Mouse (Mus musculus) gastrocnemius, postnatal 4 days (tissue): ENCODE measurements at regions not wholly inside any gene's neighbourhood (a gene's known extent, or its start where the extent isn't known, plus 50 kb on each side); places are given as distances from the start of the nearest gene placed in this dataset.

ENCODE experiments used
- DNase-seq, 2 experiments: peaks; one replicate each; pipeline ENCODE4 v3.0.0; 2021 to 2022; ENCODE audit warnings: low spot score in 2 of 2, mixed read lengths in 2 of 2

GRCm38 (mm10) chr13:56350705-56351400 is 54.5 kb upstream of the Cxcl14 start:
- no peak for DNase-seq

GRCm38 (mm10) chr13:56351401-56351735 is 55.0 kb upstream of the Cxcl14 start:
- no peak for DNase-seq

DNA sequence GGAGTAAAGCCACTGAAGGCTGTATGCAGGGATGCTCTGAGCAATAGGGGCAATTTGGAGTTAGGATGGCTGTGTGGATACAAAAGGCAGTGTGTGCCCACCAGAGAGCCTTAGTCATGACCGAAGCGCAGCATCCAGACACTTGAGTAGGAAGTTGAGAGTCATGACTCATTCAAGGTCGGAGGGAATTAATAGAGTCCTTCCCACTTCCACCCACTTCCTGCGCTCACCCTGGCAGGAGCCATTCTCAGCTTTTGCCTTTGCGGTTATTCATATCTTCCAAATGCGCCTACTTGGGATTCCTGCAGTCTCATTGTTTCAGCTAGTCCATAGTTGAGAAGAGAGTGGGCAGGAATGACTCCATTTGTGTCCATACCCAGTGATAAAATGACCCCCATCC is 56.1 kb upstream of the Cxcl14 start:
- no peak for DNase-seq

DNA sequence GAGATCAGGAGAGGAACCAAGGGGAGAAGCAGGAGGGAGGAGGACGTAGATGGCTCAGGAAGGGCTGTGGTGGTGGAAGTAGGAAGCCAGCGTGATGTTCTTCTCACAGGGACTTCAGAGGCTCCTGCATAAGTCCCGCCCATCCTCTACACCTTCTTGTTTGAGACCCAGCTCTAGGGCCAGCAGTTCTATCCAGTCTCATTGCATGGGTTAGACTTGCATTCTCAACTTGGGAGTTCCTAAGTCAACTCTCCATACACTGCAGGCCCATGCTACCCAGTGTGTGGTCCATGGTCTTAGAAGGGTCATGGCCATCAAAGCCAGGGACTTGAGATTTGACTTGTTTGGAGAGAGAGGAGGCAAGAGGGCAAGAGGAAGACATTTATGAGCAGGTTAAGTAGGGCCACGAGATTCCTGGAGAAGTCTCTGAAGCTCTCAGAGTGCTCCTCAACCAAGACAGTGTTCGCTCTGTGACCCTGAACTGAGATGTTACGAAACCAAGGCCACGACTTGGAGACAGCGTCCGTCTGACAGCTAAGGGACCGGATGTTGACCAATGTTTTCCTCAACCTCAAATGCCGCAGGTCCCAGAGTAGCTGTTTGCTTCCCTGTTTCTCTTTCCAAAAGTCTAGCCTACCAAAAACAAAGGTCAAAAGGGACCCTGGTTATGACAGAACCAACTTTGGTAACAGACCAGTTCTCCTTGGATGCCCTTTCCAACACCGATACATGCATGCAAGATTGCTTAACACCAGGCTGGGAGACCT is 56.7 kb upstream of the Cxcl14 start:
- no peak for DNase-seq

DNA sequence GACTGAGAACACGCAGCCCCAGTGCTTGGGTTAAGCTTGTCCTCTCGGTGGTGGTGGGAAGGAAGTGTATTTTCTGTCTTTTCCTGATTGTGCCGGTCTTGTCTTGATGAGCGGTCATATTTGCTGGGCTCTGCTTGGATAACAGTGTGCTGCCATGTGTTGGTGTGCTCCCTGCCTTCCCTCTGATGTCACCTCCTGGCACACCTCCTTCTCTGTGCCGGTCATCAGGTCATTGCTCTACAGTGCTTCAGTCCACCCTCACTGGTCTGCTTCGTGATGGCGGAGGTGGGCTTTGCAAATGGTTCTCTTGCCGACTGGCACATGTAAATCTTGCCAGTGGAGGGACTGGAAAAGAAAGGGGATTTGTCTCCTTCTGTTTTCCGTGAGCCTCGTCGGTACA is 57.6 kb upstream of the Cxcl14 start:
- no peak for DNase-seq

- no peak for DNase-seq
Observed at GRCm38 (mm10) chr13:56354630-56355029, 58.3 kb upstream of the Cxcl14 start.

GRCm38 (mm10) chr13:56356999-56357398 is 60.6 kb upstream of the Cxcl14 start:
- DNase-seq = no peak

DNA sequence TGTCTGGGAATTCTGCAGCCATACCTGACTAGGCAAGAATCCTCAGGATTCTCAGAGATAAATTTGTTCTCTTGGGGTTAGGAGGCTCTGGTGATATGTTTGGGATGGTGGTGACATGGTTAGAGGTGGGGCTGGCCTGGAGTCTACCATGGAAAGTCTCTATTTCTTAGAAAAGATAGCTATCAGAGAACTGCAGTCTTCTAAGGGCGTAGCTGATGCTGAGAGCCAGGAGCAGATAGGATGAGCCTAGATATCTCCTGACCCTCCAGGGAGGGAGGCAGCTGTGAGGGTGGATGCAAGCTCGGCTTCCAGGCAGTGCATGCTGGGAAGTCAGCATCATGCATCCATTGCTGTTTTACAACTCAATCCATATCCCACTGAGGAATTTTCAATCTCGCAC is 61.6 kb upstream of the Cxcl14 start:
- DNase-seq = no peak

- no peak for DNase-seq
Observed at GRCm38 (mm10) chr13:56358827-56359226, 62.5 kb upstream of the Cxcl14 start.

DNA sequence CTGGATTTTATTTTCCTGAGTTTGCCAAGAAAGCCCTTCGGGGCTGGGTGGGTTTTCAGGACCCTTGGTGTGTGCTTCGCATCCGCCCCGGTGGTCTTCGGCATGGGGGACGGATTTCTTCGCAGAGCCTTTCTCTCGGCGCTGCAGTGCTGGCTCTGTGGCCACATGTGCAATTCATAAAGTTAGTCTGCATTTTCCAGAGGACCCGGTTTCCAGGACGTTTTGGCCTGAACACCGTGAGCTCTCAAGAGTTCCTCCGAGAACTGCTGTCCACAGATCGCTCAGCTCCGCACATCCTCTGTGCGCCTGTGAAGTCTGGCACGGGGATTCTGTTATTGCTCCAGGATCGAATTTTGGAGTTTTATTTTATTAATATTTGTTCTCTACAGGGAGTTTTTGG is 63.2 kb upstream of the Cxcl14 start:
- DNase-seq = peak in 1 of 2 experiments; percentile 22

DNA sequence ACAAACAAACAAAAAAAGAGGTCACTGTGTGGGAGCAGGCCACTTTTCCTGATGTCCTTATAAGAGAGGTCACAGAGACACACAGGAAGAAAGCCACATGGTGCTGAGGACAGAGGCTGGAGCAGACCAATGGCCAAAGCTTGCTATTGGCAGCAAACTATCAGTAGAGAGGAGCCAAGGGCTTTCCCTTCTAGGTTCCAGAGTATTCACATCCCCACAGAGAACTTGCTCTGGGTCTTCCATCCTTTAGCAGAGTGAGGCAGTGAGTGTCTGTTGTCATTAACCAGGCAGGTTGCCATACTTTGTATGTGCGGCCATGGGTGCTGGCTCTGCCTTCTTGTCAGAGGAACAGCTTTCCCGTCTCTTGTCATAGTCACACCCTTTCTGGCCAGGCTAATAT is 64.5 kb upstream of the Cxcl14 start:
- no peak for DNase-seq

DNA sequence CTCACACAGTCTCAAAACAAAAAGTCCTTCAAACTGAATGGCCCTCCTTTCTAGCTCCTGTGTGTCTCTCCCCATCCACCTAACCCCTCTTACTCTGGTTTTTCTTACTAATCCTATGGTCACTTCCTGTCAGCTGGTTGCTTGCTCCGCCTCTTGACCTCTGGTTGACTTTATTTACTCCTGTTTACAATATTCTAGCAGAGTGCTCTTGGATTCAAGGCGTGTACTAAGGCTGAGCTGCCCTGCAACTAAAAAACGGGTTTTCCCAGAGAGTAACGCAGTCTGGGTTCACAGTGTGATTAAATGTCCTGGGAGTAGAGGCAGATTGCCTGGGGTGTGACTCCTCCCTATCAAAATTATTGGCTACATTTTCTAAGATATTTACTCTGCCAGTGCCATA is 64.2 kb upstream of the Gm3045 start:
- DNase-seq = no peak

DNA sequence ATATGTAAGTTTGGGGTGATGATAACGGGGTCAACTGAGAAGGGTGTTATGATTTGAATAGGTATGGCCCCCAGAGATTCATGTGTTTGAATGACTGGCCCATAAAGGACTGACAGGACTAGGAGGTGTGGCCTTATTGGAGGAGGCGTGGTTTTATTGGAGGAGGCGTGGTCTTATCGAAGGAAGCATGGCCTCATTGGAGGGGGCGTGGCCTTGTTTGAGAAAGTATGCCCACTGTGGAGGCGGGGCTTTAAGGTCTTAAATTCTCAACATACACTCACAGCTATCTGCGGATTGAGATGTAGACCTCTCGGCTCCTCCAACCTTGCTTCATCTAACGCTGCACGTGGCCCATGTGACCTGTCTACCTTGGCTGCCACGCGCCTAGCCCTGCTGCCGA is 63.7 kb upstream of the Gm3045 start:
- DNase-seq = no peak

DNA sequence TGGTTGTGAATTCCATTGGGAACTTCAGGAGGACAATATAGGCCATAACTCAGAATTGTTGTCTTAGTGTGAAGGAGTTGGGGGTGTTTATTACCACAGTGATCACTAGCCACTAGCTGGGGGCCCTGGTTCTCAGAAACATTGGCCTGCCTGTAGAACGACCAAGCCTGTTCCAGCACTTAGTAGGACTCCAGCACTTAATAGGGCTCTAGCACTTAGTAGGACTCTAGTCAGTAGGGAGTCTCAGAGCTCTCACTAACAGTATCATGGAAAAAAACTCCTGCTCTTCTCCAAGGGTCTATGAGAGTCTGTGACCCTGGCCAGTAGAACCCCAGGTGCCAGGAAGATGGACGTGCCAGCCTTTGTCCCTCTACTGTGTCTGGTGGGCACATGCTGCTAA is 56.8 kb upstream of the Gm3045 start:
- no peak for DNase-seq

DNA sequence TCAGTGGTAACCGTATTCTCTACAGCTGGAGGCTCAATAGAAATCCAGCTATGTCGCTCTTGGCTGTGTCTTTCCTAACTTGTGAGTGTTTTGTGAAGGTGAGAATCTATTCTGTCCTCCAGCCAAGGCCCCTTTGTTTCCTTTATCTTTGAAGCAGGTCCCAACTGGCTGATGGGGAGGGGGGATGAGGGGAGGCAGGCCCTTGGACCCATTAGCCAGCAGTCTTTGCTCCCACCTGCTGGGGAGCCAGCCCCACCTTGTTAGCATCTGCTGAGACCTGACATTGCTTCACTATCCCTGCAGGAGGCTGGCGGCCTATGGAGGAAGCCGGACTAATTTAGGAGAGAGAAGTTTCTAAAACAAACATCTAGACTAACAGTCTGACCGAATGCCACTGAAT is 55.0 kb upstream of the Gm3045 start:
- DNase-seq = no peak

DNA sequence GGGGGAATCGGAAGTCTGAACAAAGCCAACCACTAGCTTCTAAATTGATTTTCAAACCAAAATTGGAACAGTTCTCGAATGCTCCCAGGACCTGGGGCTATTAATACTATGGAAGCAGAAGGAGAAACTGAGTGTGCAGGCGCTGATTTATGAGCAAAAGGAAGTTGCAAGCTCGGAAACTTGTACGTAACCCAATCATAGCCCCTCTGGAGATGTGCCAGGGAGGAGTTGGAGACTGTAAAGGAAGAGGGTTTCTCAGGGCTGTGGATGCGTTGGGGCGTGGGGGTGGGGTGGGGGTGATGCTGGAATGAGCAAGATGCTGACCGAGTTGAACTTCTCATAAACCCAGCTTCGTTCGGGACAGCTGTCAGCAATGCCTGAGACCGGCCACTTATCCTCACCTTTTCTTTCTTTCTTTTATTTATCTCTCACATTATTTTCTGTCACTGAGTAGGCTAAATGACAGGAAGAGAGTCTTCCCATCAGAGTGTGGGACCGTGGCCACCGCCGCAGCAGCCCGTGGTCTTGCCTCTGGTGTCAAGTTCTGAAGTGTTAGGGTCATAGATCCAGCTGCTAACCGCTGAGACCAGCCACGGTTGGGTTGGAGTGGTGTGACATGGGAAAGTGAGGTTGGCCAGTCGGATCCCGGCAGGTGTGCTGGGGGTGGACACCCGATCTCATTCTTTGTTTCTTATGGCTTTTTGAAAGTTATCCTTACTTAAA is 54.2 kb upstream of the Gm3045 start:
- no peak for DNase-seq

DNA sequence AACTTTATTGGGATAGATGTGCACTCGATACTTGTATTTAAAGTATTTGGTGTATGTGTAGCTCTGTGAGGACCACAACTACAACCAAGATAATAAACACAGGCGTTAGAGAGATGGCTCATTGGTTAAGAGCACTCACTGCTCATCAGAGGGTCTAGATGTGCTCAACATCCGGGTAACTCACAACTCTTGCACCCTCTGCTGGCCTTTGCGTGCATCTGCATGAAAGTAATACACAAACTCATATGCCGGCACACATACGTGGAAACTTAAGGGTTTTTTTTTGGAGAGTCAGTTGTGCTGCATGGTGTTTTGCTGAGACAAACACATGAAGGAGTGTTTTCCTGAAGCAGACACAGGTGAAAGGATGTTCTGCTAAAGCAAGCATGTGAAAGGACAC is 53.7 kb upstream of the Gm3045 start:
- DNase-seq = no peak
